Mouse (Mus musculus) liver, embryonic 11.5 days (tissue): ENCODE data around the gene Rnf4. TPM values are rescaled to one million over a fixed set of nuclear protein-coding genes. Genes with fewer than 3 reads are reported as not detected.

Experiments used
- ATAC-seq: fragments of 200-750 bp; cut with Nextera tagmentation; replicated peaks from 2 replicates; pipeline ENCODE4 v1.8.0; 2017; ENCODE audit warnings: moderate number of reproducible peaks, mild to moderate bottlenecking, moderate TSS enrichment, moderate library complexity; ENCODE audit not compliant: low FRiP score
- DNase-seq: peaks from one replicate; pipeline ENCODE4 v3.0.0-alpha.2; 2017; ENCODE audit warnings: low spot score
- H3K27ac ChIP-seq: fragments of 300-500 bp; sonication (generic); 2 replicates; pipeline ENCODE4 v1.5.1; 2014; ENCODE audit warnings: mild to moderate bottlenecking, low read depth, low read length, control low read depth
- H3K27me3 ChIP-seq: fragments of 300-500 bp; sonication (generic); replicated peaks from 2 replicates; pipeline ENCODE4 v1.6.1; 2014; ENCODE audit warnings: low read length, mixed read lengths; ENCODE audit not compliant: control insufficient read depth, insufficient read depth
- H3K36me3 ChIP-seq: fragments of 300-500 bp; sonication (generic); 2 replicates; pipeline ENCODE4 v1.6.1; 2014; ENCODE audit warnings: mild to moderate bottlenecking, low read length, moderate library complexity, mixed read lengths; ENCODE audit not compliant: control insufficient read depth, insufficient read depth
- H3K4me1 ChIP-seq: fragments of 300-500 bp; sonication (generic); replicated peaks from 2 replicates; pipeline ENCODE4 v1.6.1; 2014; ENCODE audit warnings: low read length, mixed read lengths; ENCODE audit not compliant: control insufficient read depth, insufficient read depth
- H3K4me2 ChIP-seq: fragments of 300-500 bp; sonication (generic); 2 replicates; pipeline ENCODE4 v1.6.1; 2014; ENCODE audit warnings: mild to moderate bottlenecking, control low read depth, moderate library complexity
- H3K4me3 ChIP-seq: fragments of 300-500 bp; sonication (generic); 2 replicates; pipeline ENCODE4 v1.5.1; 2014; ENCODE audit warnings: low read depth, low read length, control low read depth
- H3K9ac ChIP-seq: fragments of 300-500 bp; sonication (generic); 2 replicates; pipeline ENCODE4 v1.6.1; 2014; ENCODE audit warnings: low read depth, low read length, control low read depth
- H3K9me3 ChIP-seq: fragments of 300-500 bp; sonication (generic); 2 replicates; pipeline ENCODE4 v1.6.1; 2016; ENCODE audit warnings: low read length, inconsistent platforms, mixed read lengths; ENCODE audit not compliant: control insufficient read depth
- WGBS: fragments of 180-500 bp; shearing (Covaris S2); extraction: QIAGEN DNeasy Blood & Tissue Kit; methylation state at CpG from one replicate; pipeline ENCODE4 v1.1.7; 2014; 5-methylcytosine and 5-hydroxymethylcytosine counted together
- polyA plus RNA-seq: library from polyadenylated mRNA; unstranded; fragments of >200 nt; fragmentation: Nextera tagmentation; extraction: Ambion mirVana; gene quantifications from 2 replicates; pipeline ENCODE4 v1.2.1, GENCODE M21; 2014

Gene Rnf4
- polyA plus RNA-seq = 151 and 174 TPM in 2 replicates

DNA sequence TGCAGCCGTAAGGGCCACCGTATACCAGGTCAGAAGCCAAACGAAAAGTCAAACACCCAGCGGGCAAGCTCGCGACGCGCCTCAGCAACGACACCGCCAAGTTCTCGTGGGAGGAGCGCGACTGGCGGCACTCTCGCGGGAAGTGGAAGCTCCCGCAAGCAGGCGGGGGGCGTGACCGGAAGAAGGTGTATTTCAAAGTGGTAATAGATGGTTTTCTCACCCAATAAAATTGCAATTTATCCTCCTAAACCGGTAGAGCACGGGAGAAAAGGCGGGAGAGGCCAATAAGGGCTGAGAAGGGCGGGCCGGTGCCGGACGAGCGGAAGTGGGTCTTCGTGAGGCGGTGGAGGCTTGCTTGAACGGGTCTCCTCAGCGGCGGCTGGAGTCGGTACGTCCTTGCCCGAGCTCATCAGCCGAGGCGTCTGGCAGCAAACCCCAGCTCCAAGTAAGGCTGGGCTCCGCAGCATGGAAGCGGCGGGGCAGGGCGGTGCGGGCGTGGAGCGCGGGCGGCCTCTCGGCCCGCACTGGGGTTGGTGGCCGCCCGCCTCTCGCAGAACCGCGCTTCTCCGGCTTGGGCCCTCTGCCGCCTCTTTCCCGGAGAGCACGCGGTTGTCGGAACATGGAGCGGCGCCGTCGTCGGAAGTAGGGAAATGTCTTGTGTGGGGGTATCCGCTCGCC, at the start of gene Rnf4:
Gene Rnf4, plus strand, starts transcription at position 193 of the 678 bp plus-strand sequence.
- under 1% methylated on average over 66 of the region's 67 CpGs for WGBS
- peak within 1 kb of the TSS; percentile 100 for H3K9ac ChIP-seq
- no peaks in the 10 kb centered on the region for H3K27me3 ChIP-seq
- no peaks in the 10 kb centered on the region for H3K36me3 ChIP-seq
- H3K9me3 ChIP-seq = no peaks in the 10 kb centered on the region
- peak; percentile 97 for DNase-seq
- ATAC-seq = peak; percentile 94
- H3K4me2 ChIP-seq = peak within 1 kb of the TSS; percentile 90
- H3K4me1 ChIP-seq = peaks cover 15% of the 10 kb centered on the region
- peak within 1 kb of the TSS; percentile 97 for H3K27ac ChIP-seq
- peak within 1 kb of the TSS; percentile 87 for H3K4me3 ChIP-seq

- DNase-seq (no peak), ATAC-seq (no peak)
- Histone ChIP-seq H3K9me3 (no peaks in the 10 kb centered on the region), H3K4me1 (peaks cover 18% of the 10 kb centered on the region), H3K27ac (no peak overlapping the region), H3K27me3 (peaks cover 53% of the 10 kb centered on the region), H3K4me3 (0 out of 2 replicates have a peak overlapping the region, but pooled peaks have one; percentile 35), H3K4me2 (peak overlapping the region; percentile 87), H3K9ac (no peak overlapping the region), H3K36me3 (no peaks in the 10 kb centered on the region)
- 2% methylated on average over 11 of the region's 11 CpGs for WGBS
Observed at GRCm38 (mm10) chr5:34286516-34286915, 49.6 kb upstream of the Rnf4 start.

DNA sequence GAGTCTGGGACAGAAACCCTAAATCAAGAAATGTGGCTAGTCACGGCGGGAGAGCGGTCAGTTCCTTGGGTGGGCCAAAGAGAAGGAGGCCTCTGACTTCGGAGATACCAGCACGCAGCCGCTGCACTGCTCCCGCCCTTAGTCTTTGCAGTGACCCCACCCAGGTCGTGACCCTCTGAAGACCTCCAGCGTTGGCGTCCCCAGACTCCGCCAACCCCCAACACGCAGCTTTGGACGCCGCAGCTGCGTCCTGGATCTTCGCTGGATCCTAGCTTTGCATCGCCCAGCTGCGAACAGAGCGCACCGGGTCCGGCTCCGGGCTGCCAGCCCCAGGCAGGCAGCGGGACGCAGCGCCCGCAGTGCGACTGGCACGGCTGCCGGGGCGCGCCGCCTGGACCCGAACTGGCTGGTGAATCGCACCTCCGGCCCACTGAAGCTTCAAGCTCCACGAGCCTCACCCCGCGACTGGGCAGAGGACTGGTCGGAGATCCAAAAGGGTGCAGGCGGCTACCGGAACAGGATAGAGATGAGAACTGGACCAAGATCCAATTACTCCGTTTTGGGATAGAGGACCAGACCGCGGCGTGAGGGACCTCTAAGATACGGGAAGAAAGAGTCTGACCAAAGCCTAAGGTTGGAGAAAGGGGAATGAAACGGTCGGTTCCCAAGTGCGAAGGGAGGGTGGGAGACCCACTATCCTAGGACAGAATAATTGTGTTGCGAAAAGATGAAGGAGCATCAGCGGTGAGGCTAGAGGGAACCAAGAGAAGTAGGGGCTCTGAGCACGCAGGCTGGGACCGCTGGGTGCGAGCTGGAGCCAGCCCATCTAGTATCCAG, 48.9 kb upstream of the Rnf4 start:
- peak overlapping the region; percentile 54 for H3K4me3 ChIP-seq
- WGBS = 1% methylated on average over 54 of the region's 54 CpGs
- H3K4me1 ChIP-seq = peaks cover 18% of the 10 kb centered on the region
- no peaks in the 10 kb centered on the region for H3K36me3 ChIP-seq
- DNase-seq = peak; percentile 43
- no peak overlapping the region for H3K27ac ChIP-seq
- H3K4me2 ChIP-seq = peak overlapping the region; percentile 87
- H3K9ac ChIP-seq = no peak overlapping the region
- ATAC-seq = no peak
- H3K9me3 ChIP-seq = no peaks in the 10 kb centered on the region
- H3K27me3 ChIP-seq = peaks cover 58% of the 10 kb centered on the region

- no peaks in the 10 kb centered on the region for H3K36me3 ChIP-seq
- no peak overlapping the region for H3K27ac ChIP-seq
- WGBS = under 1% methylated on average over 18 of the region's 18 CpGs
- H3K9ac ChIP-seq = no peak overlapping the region
- DNase-seq = peak; percentile 34
- ATAC-seq = no peak
- peaks cover 18% of the 10 kb centered on the region for H3K4me1 ChIP-seq
- H3K4me2 ChIP-seq = peak overlapping the region; percentile 87
- peak overlapping the region; percentile 54 for H3K4me3 ChIP-seq
- H3K27me3 ChIP-seq = peaks cover 60% of the 10 kb centered on the region
- no peaks in the 10 kb centered on the region for H3K9me3 ChIP-seq
Observed at GRCm38 (mm10) chr5:34287838-34288145, 48.3 kb upstream of the Rnf4 start.

GRCm38 (mm10) chr5:34288154-34288716, 47.9 kb upstream of the Rnf4 start, which contains the start of the genes Zfyve28 and Cfap99:
Gene Zfyve28 (minus strand): TSS chr5:34288449.
Gene Cfap99 (plus strand): TSS chr5:34288600.
- Histone ChIP-seq H3K4me3 (peak within 1 kb of the TSS; percentile 54), H3K9me3 (no peaks in the 10 kb centered on the region), H3K4me2 (peak within 1 kb of the TSS; percentile 87), H3K27me3 (peaks cover 60% of the 10 kb centered on the region), H3K36me3 (no peaks in the 10 kb centered on the region), H3K9ac (no peak within 1 kb of the TSS), H3K4me1 (peaks cover 18% of the 10 kb centered on the region), H3K27ac (no peak within 1 kb of the TSS)
- under 1% methylated on average over 81 of the region's 83 CpGs for WGBS
- DNase-seq (peak; percentile 71), ATAC-seq (0 out of 2 replicates have a peak, but pooled peaks have one; percentile 47)

DNA sequence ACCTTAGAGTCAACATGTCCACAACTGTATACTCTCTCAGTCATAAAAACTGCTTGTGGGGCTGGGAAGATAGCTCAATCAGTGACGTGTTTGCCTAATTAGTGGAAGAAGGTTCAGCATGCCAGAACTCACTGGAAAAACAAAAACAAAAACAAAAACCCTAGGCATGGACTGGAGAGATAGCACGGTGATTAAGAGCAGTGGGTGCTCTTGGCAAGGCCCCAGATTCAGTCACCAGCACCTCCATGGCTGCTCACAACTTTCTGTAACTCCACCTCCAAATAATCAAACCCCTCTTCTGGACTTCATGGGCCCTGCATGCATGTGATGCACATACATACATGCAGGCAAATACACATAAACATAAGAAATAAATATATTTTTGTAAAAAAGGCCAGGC, 46.8 kb upstream of the Rnf4 start:
- no peaks in the 10 kb centered on the region for H3K9me3 ChIP-seq
- peaks cover 18% of the 10 kb centered on the region for H3K4me1 ChIP-seq
- no peak overlapping the region for H3K27ac ChIP-seq
- WGBS = 56% methylated on average over 2 of the region's 2 CpGs
- H3K36me3 ChIP-seq = no peaks in the 10 kb centered on the region
- no peak for ATAC-seq
- no peak for DNase-seq
- H3K27me3 ChIP-seq = peaks cover 60% of the 10 kb centered on the region
- H3K9ac ChIP-seq = no peak overlapping the region
- no peak overlapping the region for H3K4me2 ChIP-seq
- H3K4me3 ChIP-seq = no peak overlapping the region

DNA sequence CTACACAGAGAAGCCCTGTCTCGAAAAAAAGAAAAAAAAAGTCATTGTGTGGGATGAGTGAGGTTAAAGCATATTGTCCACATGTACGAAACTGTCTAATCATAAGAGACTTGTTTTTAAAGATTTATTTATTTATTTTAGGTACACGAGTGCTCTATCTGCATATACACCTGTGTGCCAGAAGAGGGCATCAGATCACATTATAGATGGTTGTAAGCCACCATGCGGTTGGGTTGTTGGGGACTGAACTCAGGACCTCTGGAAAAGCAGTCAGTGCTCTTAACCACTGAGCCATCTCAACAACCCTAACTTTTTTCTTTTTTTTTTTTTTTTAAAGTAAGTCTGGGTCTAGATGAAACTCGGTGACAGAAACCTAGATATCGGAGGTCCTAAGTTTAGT, 42.7 kb upstream of the Rnf4 start:
- Histone ChIP-seq H3K4me1 (peaks cover 3% of the 10 kb centered on the region; the same call in 1 of the 2 replicates), H3K27ac (no peak overlapping the region), H3K4me3 (no peak overlapping the region), H3K36me3 (no peaks in the 10 kb centered on the region), H3K9ac (no peak overlapping the region), H3K4me2 (no peak overlapping the region), H3K9me3 (no peaks in the 10 kb centered on the region), H3K27me3 (peaks cover 30% of the 10 kb centered on the region)
- DNase-seq (no peak), ATAC-seq (no peak)
- WGBS = 66% methylated on average over 6 of the region's 6 CpGs

- no peak overlapping the region for H3K4me2 ChIP-seq
- DNase-seq (no peak), ATAC-seq (no peak)
- WGBS = 44% methylated on average over 2 of the region's 2 CpGs
- H3K4me1 ChIP-seq = no peaks in the 10 kb centered on the region
- peaks cover 17% of the 10 kb centered on the region for H3K27me3 ChIP-seq
- no peaks in the 10 kb centered on the region for H3K36me3 ChIP-seq
- H3K9ac ChIP-seq = no peak overlapping the region
- H3K27ac ChIP-seq = no peak overlapping the region
- H3K9me3 ChIP-seq = no peaks in the 10 kb centered on the region
- H3K4me3 ChIP-seq = no peak overlapping the region
Observed at GRCm38 (mm10) chr5:34294696-34295095, 41.4 kb upstream of the Rnf4 start.
